Mouse (Mus musculus) erythroid progenitor cell, adult 5-6 weeks (primary cell): ENCODE data around the gene Cpsf4l. TPM values are rescaled to one million over a fixed set of nuclear protein-coding genes. Genes with fewer than 3 reads are reported as not detected.
A peak's percentile ranks its signal among the peaks of the same experiment; 100 is the strongest.
"Not testable (repeated sequence)": the region's sequence is repeated elsewhere in the genome, so short reads cannot be mapped to it uniquely, and the experiment has no call there.

Experiments used
- ATAC-seq: replicated peaks from 2 replicates; pipeline ENCODE4 v1.8.0; 2016; ENCODE audit warnings: moderate number of reproducible peaks, mild to moderate bottlenecking, moderate TSS enrichment, inconsistent platforms; ENCODE audit not compliant: poor library complexity, low FRiP score, severe bottlenecking
- total RNA-seq, 2 experiments: library from RNA; stranded (forward) in 1 of 2; stranded (reverse) in 1 of 2; fragments of 150-400 nt in 1 of 2; fragments of 186-747, 209-891 nt in 1 of 2; gene quantifications; 2 replicates each; pipeline versions ENCODE4 v1.2.3 to v1.2.4; 2015 to 2017; ENCODE audit warnings: low replicate concordance in 2 of 2

Gene Cpsf4l
- total RNA-seq, 2 experiments from 2014 or later: not detected

DNA sequence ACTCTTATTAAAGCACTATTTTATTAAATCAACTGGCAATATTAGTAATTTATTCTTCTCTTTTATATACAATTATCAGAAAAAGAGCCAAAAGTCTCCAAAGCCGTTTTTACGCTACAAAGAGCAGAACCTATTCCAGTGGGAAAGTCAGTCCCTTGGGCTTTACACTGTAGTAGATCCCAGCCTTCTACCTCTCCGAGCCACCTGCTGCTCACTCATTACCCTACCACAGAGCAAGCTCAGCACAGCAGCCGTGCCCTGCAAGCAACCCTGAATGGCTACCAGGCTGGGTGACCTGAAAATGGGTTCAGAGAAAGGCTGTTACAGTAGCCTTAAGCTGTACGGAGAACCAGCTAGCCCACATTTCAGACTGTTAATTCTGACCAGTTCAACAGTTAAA, 35.2 kb downstream of the Cpsf4l start:
- no peak for ATAC-seq

- no peak for ATAC-seq
Measured at GRCm38 (mm10) chr11:113673614-113674013, 36.2 kb downstream of the Cpsf4l start.

DNA sequence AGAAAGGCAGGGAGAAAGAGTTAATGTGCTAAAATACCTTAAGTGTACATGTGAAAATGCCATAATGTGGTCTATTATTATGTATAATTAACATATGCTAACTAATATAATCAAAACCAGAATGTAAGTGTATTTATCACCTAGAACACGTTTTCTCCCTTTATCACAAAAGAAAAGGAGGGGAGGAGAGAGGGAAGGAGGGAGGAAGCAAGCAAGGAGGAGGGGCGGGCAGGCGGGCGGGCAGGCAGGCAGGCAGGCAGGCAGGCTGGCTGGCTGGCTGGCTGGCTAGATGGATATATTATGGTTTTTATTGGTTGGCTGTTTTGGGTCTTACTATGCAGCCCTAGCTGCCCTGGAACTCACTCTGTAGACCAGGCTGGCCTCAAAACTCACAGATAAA, 40.1 kb downstream of the Cpsf4l start:
- no peak for ATAC-seq

- ATAC-seq: no peak
Measured at GRCm38 (mm10) chr11:113668857-113669256, 41.0 kb downstream of the Cpsf4l start.

GRCm38 (mm10) chr11:113667704-113668103, 42.1 kb downstream of the Cpsf4l start:
- ATAC-seq: no peak

- ATAC-seq: no peak
Measured at GRCm38 (mm10) chr11:113667122-113667521, 42.7 kb downstream of the Cpsf4l start.

GRCm38 (mm10) chr11:113666648-113667047, 43.2 kb downstream of the Cpsf4l start:
- peak; percentile 48 for ATAC-seq

DNA sequence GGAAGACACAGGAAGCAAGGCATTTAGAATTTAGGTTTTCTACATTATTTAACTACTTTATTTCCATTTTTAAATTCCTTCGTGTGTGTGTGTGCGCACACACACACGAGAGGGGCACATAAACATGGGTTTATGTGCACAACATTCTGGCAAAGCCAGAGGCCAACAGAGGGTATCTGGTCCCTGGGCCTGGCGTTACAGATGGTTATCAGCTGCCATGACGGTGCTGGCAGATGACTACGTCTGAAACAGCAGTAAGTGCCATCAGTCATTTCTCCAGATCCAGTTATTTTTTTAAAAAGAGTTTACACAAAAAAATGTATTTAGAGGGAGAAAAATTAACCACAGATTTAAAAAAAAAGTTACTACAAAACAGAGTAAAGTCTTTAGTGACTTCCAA, 43.6 kb downstream of the Cpsf4l start:
- ATAC-seq: 0 out of 2 replicates have a peak, but pooled peaks have one; percentile 49

GRCm38 (mm10) chr11:113664279-113664678, 45.5 kb downstream of the Cpsf4l start:
- ATAC-seq: no peak

GRCm38 (mm10) chr11:113661835-113662351, 47.9 kb downstream of the Cpsf4l start:
- no peak for ATAC-seq

GRCm38 (mm10) chr11:113660940-113661339, 48.9 kb downstream of the Cpsf4l start:
- ATAC-seq: no peak

DNA sequence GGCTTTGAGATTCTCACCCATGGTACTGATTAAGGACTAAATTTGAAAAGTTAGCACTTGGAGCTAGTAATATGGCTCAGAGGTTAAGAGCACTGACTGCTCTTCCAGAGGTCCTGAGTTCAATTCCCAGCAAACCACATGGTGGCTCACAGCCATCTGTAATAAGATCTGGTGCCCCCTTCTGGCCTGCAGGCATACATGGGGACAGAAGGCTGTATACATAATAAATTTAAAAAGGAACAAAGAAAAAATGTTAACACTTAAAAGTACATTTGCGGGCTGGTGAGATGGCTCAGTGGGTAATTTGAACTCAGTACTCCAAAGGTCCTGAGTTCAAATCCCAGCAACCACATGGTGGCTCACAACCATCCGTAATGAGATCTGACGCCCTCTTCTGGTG, 49.6 kb downstream of the Cpsf4l start:
- not testable (repeated sequence) for ATAC-seq

- ATAC-seq: no peak
Measured at GRCm38 (mm10) chr11:113658763-113659162, 51.1 kb downstream of the Cpsf4l start.

- ATAC-seq: no peak
Measured at GRCm38 (mm10) chr11:113658319-113658718, 51.5 kb downstream of the Cpsf4l start.

- no peak for ATAC-seq
Measured at GRCm38 (mm10) chr11:113657221-113657620, 52.6 kb downstream of the Cpsf4l start.

GRCm38 (mm10) chr11:113656511-113656932, 53.3 kb downstream of the Cpsf4l start:
- no peak for ATAC-seq

GRCm38 (mm10) chr11:113654561-113655270, 55.1 kb downstream of the Cpsf4l start:
- no peak for ATAC-seq

DNA sequence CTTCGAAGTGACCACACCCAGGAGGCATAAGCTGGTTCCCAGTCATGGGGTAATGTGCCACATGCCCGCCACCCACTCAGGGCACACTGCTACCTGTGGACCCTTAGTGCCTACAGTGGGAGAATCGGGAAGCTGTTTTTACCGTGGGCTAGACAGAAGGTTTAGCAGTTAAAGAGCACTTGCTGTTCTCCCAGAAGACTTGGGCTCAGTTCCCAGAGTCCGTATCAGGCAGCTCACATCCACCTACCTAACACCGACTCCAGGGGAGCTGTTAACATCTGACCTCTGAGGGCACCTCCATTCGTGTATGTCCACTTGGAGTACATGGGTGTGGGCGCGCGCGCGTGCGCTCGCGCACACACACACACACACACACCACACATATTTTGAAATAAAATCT, 55.7 kb downstream of the Cpsf4l start:
- no peak for ATAC-seq

- ATAC-seq: no peak
Measured at GRCm38 (mm10) chr11:113652516-113652915, 57.3 kb downstream of the Cpsf4l start.

GRCm38 (mm10) chr11:113651907-113652273, 57.9 kb downstream of the Cpsf4l start:
- ATAC-seq: no peak

- peak; percentile 83 for ATAC-seq
Measured at GRCm38 (mm10) chr11:113651206-113651906, 58.5 kb downstream of the Cpsf4l start.
